In genomic region chr17:85608366-85609093, GRCm38 (mm10) we compare ENCODE assay signal across 13 mouse cellular contexts. TPM values are rescaled to one million over a fixed set of nuclear protein-coding genes. Genes with fewer than 3 reads are reported as not detected.
DNase-seq lines count a peak whose midpoint lies in the region; ATAC-seq and TF ChIP-seq lines count a peak whose summit lies in the region.
"Had no signal": no experiment of that assay in that cellular context is flagged by ENCODE, and none has a peak within 500 bp of the region (broad histone marks: within the 10 kb centered on the region; RNA-seq: fewer than 3 reads in every experiment).

No protein-coding gene starts in this region.

- no peak for TF ChIP-seq CTCF in lung, adult 2 months (IDR thresholded peaks at IDR 0.05; ENCODE audit: insufficient read depth, low read length)

- no peak for TF ChIP-seq POLR2A in lung, adult 2 months (IDR thresholded peaks at IDR 0.05; ENCODE audit: borderline replicate concordance, extremely low read depth, low read depth, low read length)

- no peak for DNase-seq in lung, postnatal 4 days
- DNase-seq in frontal cortex, postnatal 25 days (ENCODE audit: low spot score in 2 of 2) = no peak
- no peak for DNase-seq in cerebellum, adult 11-12 months
- no peak for DNase-seq in lung, adult 2 months
- DNase-seq: adrenal gland, adult 8-10 months; cerebellum, adult 9-10 months; thymus, postnatal 36 days had no signal

- H3K9ac ChIP-seq in lung, embryonic 15.5 days = no peak overlapping the region
- 0 out of 2 replicates have a peak overlapping the region, but pooled peaks have one; percentile 4 for H3K9ac ChIP-seq in embryonic facial prominence, embryonic 12.5 days
- no peak overlapping the region for H3K9ac ChIP-seq in limb, embryonic 12.5 days (replicated peaks)
- H3K9ac ChIP-seq in stomach, embryonic 15.5 days = no peak overlapping the region
- H3K9ac ChIP-seq: limb, embryonic 15.5 days had no signal

- no peaks in the 10 kb centered on the region for H3K36me3 ChIP-seq in lung, embryonic 15.5 days
- H3K36me3 ChIP-seq in embryonic facial prominence, embryonic 12.5 days = no peaks in the 10 kb centered on the region
- H3K36me3 ChIP-seq in limb, embryonic 12.5 days = no peaks in the 10 kb centered on the region
- no peaks in the 10 kb centered on the region for H3K36me3 ChIP-seq in stomach, embryonic 15.5 days
- H3K36me3 ChIP-seq: G1E; limb, embryonic 15.5 days had no signal

- no peaks in the 10 kb centered on the region for H3K9me3 ChIP-seq in lung, embryonic 15.5 days
- no peaks in the 10 kb centered on the region for H3K9me3 ChIP-seq in embryonic facial prominence, embryonic 12.5 days
- H3K9me3 ChIP-seq in limb, embryonic 12.5 days = no peaks in the 10 kb centered on the region
- no peaks in the 10 kb centered on the region for H3K9me3 ChIP-seq in stomach, embryonic 15.5 days
- H3K9me3 ChIP-seq: G1E; limb, embryonic 15.5 days had no signal

- no peaks in the 10 kb centered on the region for H3K4me1 ChIP-seq in lung, embryonic 15.5 days
- H3K4me1 ChIP-seq in embryonic facial prominence, embryonic 12.5 days = no peaks in the 10 kb centered on the region
- H3K4me1 ChIP-seq in limb, embryonic 12.5 days (replicated peaks) = peaks cover 10% of the 10 kb centered on the region
- 0 out of 2 replicates have a peak, but pooled peaks cover 3% of the 10 kb centered on the region for H3K4me1 ChIP-seq in stomach, embryonic 15.5 days
- no peaks in the 10 kb centered on the region for H3K4me1 ChIP-seq in lung, adult 2 months (ENCODE audit: control insufficient read depth, insufficient read depth, low read length)

- no peak overlapping the region for H3K4me3 ChIP-seq in lung, embryonic 15.5 days
- peak overlapping the region; percentile 4; the same call in 1 of the 2 replicates for H3K4me3 ChIP-seq in embryonic facial prominence, embryonic 12.5 days
- peak overlapping the region; percentile 15 for H3K4me3 ChIP-seq in limb, embryonic 12.5 days (replicated peaks)
- H3K4me3 ChIP-seq in stomach, embryonic 15.5 days (replicated peaks) = no peak overlapping the region
- H3K4me3 ChIP-seq in lung, adult 2 months (replicated peaks; ENCODE audit: extremely low read depth, low read depth, low read length) = no peak overlapping the region
- H3K4me3 ChIP-seq: limb, embryonic 15.5 days had no signal

- H3K4me2 ChIP-seq in lung, embryonic 15.5 days = no peak overlapping the region
- H3K4me2 ChIP-seq in embryonic facial prominence, embryonic 12.5 days (replicated peaks) = peak overlapping the region; percentile 18
- peak overlapping the region; percentile 15; the same call in 1 of the 2 replicates for H3K4me2 ChIP-seq in limb, embryonic 12.5 days
- H3K4me2 ChIP-seq in stomach, embryonic 15.5 days = peak overlapping the region; percentile 2; the same call in 1 of the 2 replicates
- H3K4me2 ChIP-seq: limb, embryonic 15.5 days had no signal

- ATAC-seq in lung, embryonic 15.5 days (ENCODE audit: borderline replicate concordance, extremely low read depth, low FRiP score, low TSS enrichment) = 0 out of 2 replicates have a peak, but pooled peaks have one; percentile 31
- peak; percentile 66; the same call in 1 of the 2 replicates for ATAC-seq in embryonic facial prominence, embryonic 12.5 days (ENCODE audit: insufficient number of reproducible peaks, insufficient read depth, low FRiP score, low TSS enrichment)
- ATAC-seq in limb, embryonic 12.5 days (ENCODE audit: insufficient number of reproducible peaks, insufficient read depth, low FRiP score, low TSS enrichment, low read depth) = no peak
- no peak for ATAC-seq in stomach, embryonic 15.5 days (ENCODE audit: insufficient read depth, low FRiP score, low read depth)

- H3K27ac ChIP-seq in lung, embryonic 15.5 days = no peak overlapping the region
- H3K27ac ChIP-seq in embryonic facial prominence, embryonic 12.5 days = peak overlapping the region; percentile 48
- H3K27ac ChIP-seq in limb, embryonic 12.5 days = no peak overlapping the region
- H3K27ac ChIP-seq in stomach, embryonic 15.5 days = no peak overlapping the region
- H3K27ac ChIP-seq: limb, embryonic 15.5 days had no signal

- peaks cover 89% of the 10 kb centered on the region for H3K27me3 ChIP-seq in lung, embryonic 15.5 days
- H3K27me3 ChIP-seq in embryonic facial prominence, embryonic 12.5 days = peaks cover 85% of the 10 kb centered on the region
- peaks cover 85% of the 10 kb centered on the region for H3K27me3 ChIP-seq in limb, embryonic 12.5 days
- peaks cover 82% of the 10 kb centered on the region for H3K27me3 ChIP-seq in stomach, embryonic 15.5 days (replicated peaks)

- WGBS in lung, embryonic 15.5 days = under 1% methylated on average over 42 of the region's 42 CpGs
- 1% methylated on average over 42 of the region's 42 CpGs for WGBS in embryonic facial prominence, embryonic 12.5 days
- WGBS in limb, embryonic 12.5 days = under 1% methylated on average over 42 of the region's 42 CpGs
- WGBS in stomach, embryonic 15.5 days = 1% methylated on average over 42 of the region's 42 CpGs
- 2% methylated on average over 42 of the region's 42 CpGs for whole genome bisulfite sequencing in lung, adult 2 months

RNA-seq across cellular contexts. Expression of gene Six3, which starts 4.9 kb away (rescaled TPM):
- polyA plus RNA-seq in lung, embryonic 15.5 days (2015; fragmentation: Nextera tagmentation; extraction: Ambion mirVana) = not detected in 2 replicates
- 8.9 and 9.8 TPM in 2 replicates for polyA plus RNA-seq in embryonic facial prominence, embryonic 12.5 days (2016; fragmentation: Nextera tagmentation; extraction: Ambion mirVana)
- not detected in 2 replicates for polyA plus RNA-seq in limb, embryonic 12.5 days (2016; fragmentation: Nextera tagmentation; extraction: Ambion mirVana)
- polyA plus RNA-seq in stomach, embryonic 15.5 days (2015; fragmentation: Nextera tagmentation; extraction: Ambion mirVana) = not detected in 2 replicates
- polyA plus RNA-seq in lung, adult 2 months (2012; rRNA removed) = not detected in 2 replicates
- polyA plus RNA-seq: G1E; limb, embryonic 15.5 days had no signal

Comparison
In these comparisons a context has a peak if more than half of its experiments do, and no peak if none do; other contexts are left out.
1. ATAC-seq: peak in lung, embryonic 15.5 days (single experiment) and embryonic facial prominence, embryonic 12.5 days (single experiment); none in limb, embryonic 12.5 days (single experiment) and stomach, embryonic 15.5 days (single experiment).
2. H3K4me3 ChIP-seq: peak in embryonic facial prominence, embryonic 12.5 days (single experiment) and limb, embryonic 12.5 days (single experiment); none in lung, embryonic 15.5 days (single experiment), stomach, embryonic 15.5 days (single experiment) and lung, adult 2 months (single experiment).